Mouse (Mus musculus) neural tube, embryonic 14.5 days (tissue): ENCODE data around the gene Adnp. TPM values are rescaled to one million over a fixed set of nuclear protein-coding genes. Genes with fewer than 3 reads are reported as not detected.

Source experiments
- ATAC-seq: fragments of 200-750 bp; cut with Nextera tagmentation; 2 replicates; pipeline ENCODE4 v1.8.0; 2017; ENCODE audit warnings: low read depth, mild to moderate bottlenecking, moderate TSS enrichment, moderate library complexity
- H3K27ac ChIP-seq: fragments of 300-500 bp; sonication (generic); 2 replicates; pipeline ENCODE4 v1.5.1; 2014; ENCODE audit warnings: low read depth, mild to moderate bottlenecking, control low read depth, low read length, moderate library complexity, mixed read lengths
- H3K27me3 ChIP-seq: fragments of 300-500 bp; sonication (generic); 2 replicates; pipeline ENCODE4 v1.6.1; 2014; ENCODE audit warnings: low read length; ENCODE audit not compliant: control insufficient read depth, insufficient read depth
- H3K36me3 ChIP-seq: fragments of 300-500 bp; sonication (generic); 2 replicates; pipeline ENCODE4 v1.6.1; 2014; ENCODE audit warnings: low read length, mixed read lengths; ENCODE audit not compliant: control insufficient read depth, insufficient read depth
- H3K4me1 ChIP-seq: fragments of 300-500 bp; sonication (generic); 2 replicates; pipeline ENCODE4 v1.6.1; 2014; ENCODE audit warnings: low read length; ENCODE audit not compliant: control insufficient read depth, insufficient read depth
- H3K4me2 ChIP-seq: fragments of 300-500 bp; sonication (generic); 2 replicates; pipeline ENCODE4 v1.6.1; 2014; ENCODE audit warnings: mild to moderate bottlenecking, low read depth, low read length, control low read depth
- H3K4me3 ChIP-seq: fragments of 300-500 bp; sonication (generic); 2 replicates; pipeline ENCODE4 v1.5.1; 2014; ENCODE audit warnings: low read depth, low read length, control low read depth, mixed read lengths
- H3K9ac ChIP-seq: fragments of 300-500 bp; sonication (generic); replicated peaks from 2 replicates; pipeline ENCODE4 v1.6.1; 2014; ENCODE audit warnings: low read depth, mild to moderate bottlenecking, control low read depth, low read length, mixed read lengths
- H3K9me3 ChIP-seq: fragments of 300-500 bp; sonication (generic); 2 replicates; pipeline ENCODE4 v1.6.1; 2016; ENCODE audit warnings: low read length; ENCODE audit not compliant: control insufficient read depth
- WGBS: fragments of 180-500 bp; shearing (Covaris S2); extraction: QIAGEN DNeasy Blood & Tissue Kit; methylation state at CpG from one replicate; pipeline ENCODE4 v1.1.7; 2014; 5-methylcytosine and 5-hydroxymethylcytosine counted together
- polyA plus RNA-seq: library from polyadenylated mRNA; unstranded; fragments of >200 nt; fragmentation: Nextera tagmentation; extraction: Ambion mirVana; gene quantifications from 2 replicates; pipeline ENCODE4 v1.2.1, GENCODE M21; 2014

Gene Adnp
- polyA plus RNA-seq, result 3.4 and 3.7 TPM in 2 replicates

- WGBS, result 1% methylated on average over 34 of the region's 89 CpGs
- peak; percentile 87 for ATAC-seq
- H3K4me2 ChIP-seq, result peak within 1 kb of the TSS; percentile 58
- H3K9me3 ChIP-seq, result no peaks in the 10 kb centered on the region
- no peaks in the 10 kb centered on the region for H3K27me3 ChIP-seq
- H3K9ac ChIP-seq, result peak within 1 kb of the TSS; percentile 100
- H3K27ac ChIP-seq, result peak within 1 kb of the TSS; percentile 100
- peak within 1 kb of the TSS; percentile 97 for H3K4me3 ChIP-seq
- peaks cover 5% of the 10 kb centered on the region; the same call in 1 of the 2 replicates for H3K36me3 ChIP-seq
- H3K4me1 ChIP-seq, result peaks cover 9% of the 10 kb centered on the region; the same call in 1 of the 2 replicates
Measured at GRCm38 (mm10) chr2:168206725-168207644, at the start of gene Adnp. TSS of gene Adnp (minus strand) at chr2:168207112.

DNA sequence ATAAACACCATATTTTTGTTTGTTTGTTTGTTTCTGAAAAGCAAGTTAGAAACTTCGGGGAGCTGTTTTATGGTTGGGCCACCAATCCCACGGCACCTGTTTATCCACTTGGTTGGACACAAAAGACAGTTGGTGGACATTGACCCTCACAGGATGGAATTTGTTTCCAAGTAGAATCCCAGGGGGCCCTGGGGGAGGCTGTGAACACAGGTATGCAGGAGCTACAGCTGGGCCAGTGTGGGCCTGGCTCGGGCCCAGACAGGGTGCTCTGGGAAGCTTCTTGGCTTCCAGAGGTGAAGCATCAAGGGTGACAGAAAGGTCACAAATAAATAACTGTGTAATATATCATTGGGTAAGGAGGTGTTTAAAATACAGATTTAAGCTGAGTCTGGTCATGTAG is 49.6 kb upstream of the Adnp start:
- no peak overlapping the region for H3K4me2 ChIP-seq
- no peaks in the 10 kb centered on the region for H3K4me1 ChIP-seq
- no peaks in the 10 kb centered on the region for H3K27me3 ChIP-seq
- WGBS, result 84% methylated on average over 3 of the region's 3 CpGs
- no peak for ATAC-seq
- H3K27ac ChIP-seq, result no peak overlapping the region
- no peaks in the 10 kb centered on the region for H3K36me3 ChIP-seq
- no peak overlapping the region for H3K4me3 ChIP-seq
- no peaks in the 10 kb centered on the region for H3K9me3 ChIP-seq
- H3K9ac ChIP-seq, result no peak overlapping the region

DNA sequence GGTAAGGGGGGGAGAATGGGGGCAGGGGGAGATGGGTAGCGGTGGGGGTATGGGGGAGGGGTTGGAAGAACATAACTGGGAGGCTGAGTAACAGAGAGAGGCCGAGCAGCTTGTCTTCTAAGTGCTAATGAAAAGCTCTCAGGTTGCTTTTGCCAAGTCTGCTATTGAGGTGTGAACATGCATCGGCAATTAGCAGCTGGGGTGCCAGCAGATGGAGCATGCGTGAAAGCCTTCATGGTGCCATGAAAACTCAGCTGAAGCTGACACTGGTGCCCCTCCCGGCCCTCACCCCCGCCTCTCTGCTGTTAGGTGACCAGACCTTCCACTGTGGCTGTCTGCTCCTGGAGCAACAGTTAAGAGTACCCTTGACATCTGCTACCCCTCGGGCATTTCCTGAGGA is 46.9 kb upstream of the Adnp start:
- no peak overlapping the region for H3K9ac ChIP-seq
- ATAC-seq, result no peak
- WGBS, result 59% methylated on average over 7 of the region's 7 CpGs

DNA sequence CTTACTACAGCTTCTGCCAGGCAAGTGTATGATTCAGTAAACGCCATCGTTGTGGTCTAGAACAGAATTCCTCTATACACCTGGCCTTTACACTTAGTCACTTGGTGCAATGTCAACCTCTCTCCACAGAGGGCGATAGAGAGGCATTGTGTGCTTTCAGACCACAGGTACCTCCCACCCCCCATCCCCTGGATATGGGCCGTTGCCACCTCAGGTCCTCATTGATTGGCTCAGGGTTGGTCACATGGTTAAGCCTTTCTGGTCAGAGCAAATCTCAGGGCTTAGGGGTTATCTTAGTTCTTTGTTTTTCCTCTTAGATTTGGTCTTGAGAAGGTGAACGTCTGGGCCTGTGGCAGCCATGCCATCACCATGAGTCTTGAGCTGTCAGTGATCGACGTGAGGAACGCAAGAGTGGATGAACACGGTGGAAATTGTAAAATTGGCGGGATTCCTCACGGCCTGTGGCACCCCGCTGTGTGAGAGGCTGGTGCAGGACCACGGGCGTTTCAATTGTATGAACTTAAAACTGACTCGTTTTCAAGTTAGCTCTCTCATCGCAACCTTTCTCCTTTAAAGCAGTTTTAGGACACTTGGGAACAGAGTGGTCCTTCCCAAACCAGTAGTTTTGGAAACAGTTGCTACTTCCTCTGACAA is 45.9 kb upstream of the Adnp start:
- no peak overlapping the region for H3K9ac ChIP-seq
- no peaks in the 10 kb centered on the region for H3K4me1 ChIP-seq

More for the DNA sequence above, 46.9 kb upstream of the Adnp start:
- Histone ChIP-seq H3K4me2 (no peak overlapping the region), H3K4me3 (no peak overlapping the region), H3K27ac (no peak overlapping the region), H3K9me3 (no peaks in the 10 kb centered on the region), H3K4me1 (no peaks in the 10 kb centered on the region), H3K36me3 (no peaks in the 10 kb centered on the region), H3K27me3 (no peaks in the 10 kb centered on the region)

GRCm38 (mm10) chr2:168250270-168250669 is 43.4 kb upstream of the Adnp start:
- no peaks in the 10 kb centered on the region for H3K36me3 ChIP-seq
- H3K9me3 ChIP-seq, result no peaks in the 10 kb centered on the region
- no peak overlapping the region for H3K27ac ChIP-seq
- H3K27me3 ChIP-seq, result no peaks in the 10 kb centered on the region
- H3K9ac ChIP-seq, result no peak overlapping the region
- ATAC-seq, result peak; percentile 57; the same call in 1 of the 2 replicates
- no peaks in the 10 kb centered on the region for H3K4me1 ChIP-seq
- WGBS, result 19% methylated on average over 8 of the region's 8 CpGs
- H3K4me2 ChIP-seq, result no peak overlapping the region
- no peak overlapping the region for H3K4me3 ChIP-seq

More for the DNA sequence above, 45.9 kb upstream of the Adnp start:
- Histone ChIP-seq H3K4me2 (0 out of 2 replicates have a peak overlapping the region, but pooled peaks have one; percentile 1), H3K9me3 (no peaks in the 10 kb centered on the region), H3K27me3 (no peaks in the 10 kb centered on the region), H3K27ac (no peak overlapping the region), H3K4me3 (no peak overlapping the region), H3K36me3 (no peaks in the 10 kb centered on the region)
- 16% methylated on average over 16 of the region's 16 CpGs for WGBS
- ATAC-seq, result no peak; the same call in 1 of the 2 replicates

- no peaks in the 10 kb centered on the region for H3K4me1 ChIP-seq
- no peak for ATAC-seq
- no peak overlapping the region for H3K4me2 ChIP-seq
- no peak overlapping the region for H3K4me3 ChIP-seq
- H3K9ac ChIP-seq, result no peak overlapping the region
- H3K27me3 ChIP-seq, result no peaks in the 10 kb centered on the region
- no peaks in the 10 kb centered on the region for H3K36me3 ChIP-seq
- H3K27ac ChIP-seq, result no peak overlapping the region
- 32% methylated on average over 2 of the region's 2 CpGs for WGBS
- H3K9me3 ChIP-seq, result no peaks in the 10 kb centered on the region
Measured at GRCm38 (mm10) chr2:168248856-168249245, 41.9 kb upstream of the Adnp start.

GRCm38 (mm10) chr2:168248167-168248855 is 41.4 kb upstream of the Adnp start:
- no peak overlapping the region for H3K4me2 ChIP-seq
- H3K4me3 ChIP-seq, result no peak overlapping the region
- 74% methylated on average over 8 of the region's 8 CpGs for WGBS
- H3K9ac ChIP-seq, result no peak overlapping the region
- H3K4me1 ChIP-seq, result no peaks in the 10 kb centered on the region
- ATAC-seq, result no peak
- H3K9me3 ChIP-seq, result no peaks in the 10 kb centered on the region
- no peak overlapping the region for H3K27ac ChIP-seq
- H3K36me3 ChIP-seq, result no peaks in the 10 kb centered on the region
- H3K27me3 ChIP-seq, result no peaks in the 10 kb centered on the region

- H3K4me1 ChIP-seq, result no peaks in the 10 kb centered on the region
- no peak for ATAC-seq
- H3K4me2 ChIP-seq, result no peak overlapping the region
- H3K9me3 ChIP-seq, result no peaks in the 10 kb centered on the region
- H3K27me3 ChIP-seq, result no peaks in the 10 kb centered on the region
- no peak overlapping the region for H3K27ac ChIP-seq
- no peaks in the 10 kb centered on the region for H3K36me3 ChIP-seq
- H3K9ac ChIP-seq, result no peak overlapping the region
- no peak overlapping the region for H3K4me3 ChIP-seq
- WGBS, result 28% methylated on average over 8 of the region's 8 CpGs
Measured at GRCm38 (mm10) chr2:168245571-168245970, 38.7 kb upstream of the Adnp start.
